Mouse (Mus musculus) thymus, postnatal 14 days (tissue): ENCODE results near the gene Itprid1.

Source experiments
- DNase-seq: peaks from one replicate; pipeline ENCODE4 v3.0.0; 2021

Itprid1 gene

GRCm38 (mm10) chr6:55901568-55902328, 65.1 kb downstream of the Itprid1 start:
- no peak for DNase-seq

- no peak for DNase-seq
These were observed 65.6 kb downstream of the Itprid1 start for GRCm38 (mm10) chr6:55902329-55902605.

DNA sequence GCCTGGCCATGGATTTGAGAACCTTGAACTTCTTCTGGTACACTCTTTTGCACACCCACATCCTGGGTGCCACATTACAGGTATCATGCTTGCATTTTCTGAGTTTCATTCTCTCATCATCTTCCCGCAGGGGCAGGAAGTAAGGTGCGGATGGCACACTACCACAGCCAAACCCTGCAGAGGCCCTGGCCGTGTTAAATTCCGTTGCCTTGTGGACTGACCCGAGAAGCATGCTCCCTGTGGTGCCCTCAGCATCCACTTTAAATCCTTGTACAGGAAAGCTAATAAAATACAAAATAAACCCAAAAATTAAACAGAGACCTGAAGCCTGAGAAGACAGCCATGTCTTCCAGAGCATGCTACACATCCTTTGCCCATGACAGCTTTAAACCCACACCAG, 82.5 kb downstream of the Itprid1 start:
- DNase-seq = no peak

- DNase-seq = no peak
These were observed 83.6 kb downstream of the Itprid1 start for GRCm38 (mm10) chr6:55920282-55920720.

DNA sequence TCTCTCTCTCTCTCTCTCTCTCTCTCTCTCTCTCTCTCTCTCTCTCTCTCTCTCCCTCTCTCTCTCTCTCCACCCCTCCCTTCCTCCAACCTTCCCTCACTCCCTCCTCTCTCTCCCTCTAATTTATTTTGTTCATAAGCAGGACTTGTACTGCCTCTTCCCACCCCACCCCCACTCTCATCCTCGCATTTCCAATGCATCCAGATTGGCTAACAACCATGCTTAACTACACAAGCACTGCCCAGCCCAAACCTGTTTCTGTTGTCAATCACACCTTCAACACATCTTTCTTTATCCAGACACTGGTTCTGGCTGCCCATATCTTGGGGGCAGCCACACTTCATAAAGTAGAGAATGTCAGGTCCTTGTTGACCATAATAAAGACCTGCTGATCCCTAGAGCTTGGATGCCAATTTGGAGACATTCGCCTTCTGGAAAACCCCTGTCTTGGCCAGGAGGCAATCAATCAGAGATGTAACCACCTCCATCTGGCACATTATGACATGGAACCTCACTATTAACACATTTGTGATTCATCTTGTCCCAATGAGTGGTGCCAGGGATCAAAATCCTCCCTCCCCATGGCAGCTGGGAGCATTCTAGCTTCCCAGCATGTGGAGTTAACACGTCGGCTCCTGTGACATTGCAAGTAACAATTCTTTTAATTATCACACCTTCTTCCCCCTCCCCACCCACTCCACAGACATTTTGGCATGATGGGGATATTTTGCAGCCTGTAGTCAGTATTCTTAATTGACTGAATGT, 84.4 kb downstream of the Itprid1 start:
- DNase-seq = no peak

DNA sequence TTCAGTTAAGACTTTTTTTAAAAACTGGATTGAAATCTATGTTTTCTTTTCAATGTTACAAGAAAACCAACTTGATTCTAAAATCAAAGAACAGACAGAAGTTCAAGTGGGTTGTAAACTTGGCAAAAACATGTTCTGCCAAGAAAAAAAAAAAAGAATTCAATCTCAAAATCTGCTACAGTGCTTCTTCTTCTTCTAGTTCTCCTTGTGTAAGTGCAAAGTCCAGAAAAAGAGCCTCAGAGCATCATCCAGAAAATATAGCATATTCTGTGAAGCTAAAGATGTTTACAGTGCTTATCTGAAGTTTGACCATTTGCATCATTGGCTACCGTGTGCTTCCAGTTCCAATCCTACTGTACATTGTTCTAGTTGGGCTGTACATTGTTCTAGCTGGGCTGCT, 108.0 kb downstream of the Itprid1 start:
- DNase-seq = no peak

DNA sequence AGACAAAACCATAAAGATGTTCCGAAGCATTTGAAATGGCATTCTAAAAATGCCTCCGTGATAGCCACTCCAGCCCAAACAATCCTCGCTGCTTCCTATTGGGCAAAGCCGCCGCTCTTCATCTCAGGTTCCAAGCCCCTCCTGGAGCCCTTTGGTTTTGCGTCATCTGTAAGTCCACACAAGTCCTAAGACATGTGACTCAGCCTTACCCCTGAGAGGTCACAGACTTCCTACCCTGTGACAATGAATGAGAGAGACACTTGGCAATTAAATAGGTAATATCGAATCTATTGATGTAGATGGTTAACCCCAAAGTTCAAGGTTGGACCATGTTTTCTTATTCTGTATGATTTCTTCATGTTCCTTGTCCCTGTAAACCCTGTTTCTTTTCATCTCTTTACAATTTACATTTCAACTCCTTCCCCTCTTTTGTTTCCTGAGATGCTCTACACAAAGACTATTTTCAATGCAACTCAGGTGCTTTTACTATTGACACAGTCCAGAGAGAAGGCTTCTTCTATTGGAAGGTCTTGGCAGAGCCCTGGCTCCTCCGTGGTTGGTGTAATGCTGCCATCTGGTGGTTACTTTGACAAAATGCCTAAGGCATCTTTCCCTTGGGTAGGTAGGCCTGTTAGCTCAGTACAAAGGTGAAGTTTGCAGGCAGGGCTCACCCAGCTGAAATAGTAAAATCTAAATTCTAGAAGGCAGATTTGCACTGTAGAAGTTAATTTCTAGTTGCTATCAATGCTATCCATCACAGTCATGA, 113.8 kb downstream of the Itprid1 start:
- DNase-seq = peak; percentile 6

- no peak for DNase-seq
These were observed 136.3 kb downstream of the Itprid1 start for GRCm38 (mm10) chr6:55972998-55973397.

- no peak for DNase-seq
These were observed 143.1 kb downstream of the Itprid1 start for GRCm38 (mm10) chr6:55979766-55980165.

- DNase-seq = no peak
These were observed 172.0 kb downstream of the Itprid1 start for GRCm38 (mm10) chr6:56008711-56009110.

DNA sequence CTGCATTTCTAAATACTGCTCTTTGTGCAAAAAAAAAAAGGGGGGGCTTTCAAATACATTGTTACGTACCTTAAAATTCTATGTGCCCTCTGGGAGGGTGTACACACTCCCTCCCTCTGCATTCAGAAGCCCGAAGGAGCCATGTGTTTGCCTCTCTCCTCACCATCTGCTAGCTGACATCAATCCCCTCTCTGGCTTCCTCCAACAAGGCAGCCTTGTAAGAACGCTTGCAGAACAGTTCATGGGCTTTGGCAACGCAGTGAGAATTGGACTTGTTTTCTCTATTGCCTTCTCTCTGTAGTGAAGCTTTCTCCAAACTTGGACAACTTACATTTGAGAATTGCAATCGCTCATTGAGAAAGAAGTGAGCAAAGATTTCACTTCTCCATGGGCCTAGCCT, 175.7 kb downstream of the Itprid1 start:
- DNase-seq = no peak

DNA sequence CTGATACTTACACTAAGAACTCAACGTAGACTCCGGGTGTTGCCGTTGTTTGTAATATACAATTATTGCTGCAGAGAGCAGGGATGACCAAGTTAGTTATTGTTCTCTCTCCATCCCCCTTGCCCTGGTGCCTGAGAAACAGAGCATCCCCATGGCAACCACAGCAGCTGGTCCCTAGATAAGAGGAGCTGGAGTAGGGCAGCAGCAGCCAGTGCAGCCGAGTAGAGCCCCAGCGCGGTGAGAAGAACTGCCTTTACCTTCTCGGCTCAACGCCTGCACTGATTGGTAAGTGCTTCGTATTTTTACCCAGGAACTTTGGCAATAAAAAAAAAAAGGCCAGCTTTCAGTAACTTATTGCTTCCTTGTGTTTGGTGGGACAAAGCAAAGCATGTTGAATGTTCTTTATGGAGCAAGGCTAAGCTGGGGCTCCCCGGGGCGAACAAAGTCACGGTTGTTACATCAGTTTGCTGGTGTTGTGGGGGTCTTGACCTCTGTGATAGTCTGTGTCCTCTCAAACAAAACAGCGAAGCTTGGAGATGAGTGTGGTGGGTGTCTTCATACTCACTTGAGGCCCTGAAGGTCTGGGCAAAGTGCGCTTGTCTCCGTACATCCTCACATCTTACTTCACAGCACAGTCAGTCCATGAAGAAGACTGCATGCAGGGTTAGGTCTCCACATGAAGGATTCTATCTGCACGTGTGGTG, 180.7 kb downstream of the Itprid1 start, which contains the start of gene Ppp1r17:
Gene Ppp1r17 (plus strand): TSS at position 207 of the 704 bp plus-strand sequence.
- DNase-seq = no peak

GRCm38 (mm10) chr6:56019632-56020031, 182.9 kb downstream of the Itprid1 start:
- DNase-seq = no peak

DNA sequence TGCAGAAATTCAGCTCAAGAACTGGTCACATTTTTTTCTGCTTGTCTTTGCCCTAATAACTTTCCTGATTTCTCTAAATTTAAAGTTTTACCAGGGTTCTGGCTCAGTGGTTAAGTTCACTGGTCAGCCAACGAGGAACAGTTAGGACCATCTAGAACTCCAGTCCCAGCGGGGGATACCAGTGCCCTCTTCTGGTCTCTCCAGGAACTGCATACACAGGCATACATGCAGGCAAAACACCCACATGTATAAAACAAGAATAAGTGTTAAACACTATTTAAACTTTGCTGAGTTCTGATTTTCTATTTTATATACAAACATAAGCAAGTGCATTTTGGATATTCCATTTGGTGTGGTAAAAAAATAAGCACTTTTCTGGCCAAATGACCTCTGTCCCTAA, 188.8 kb downstream of the Itprid1 start:
- DNase-seq = no peak

GRCm38 (mm10) chr6:56027318-56027717, 190.6 kb downstream of the Itprid1 start:
- no peak for DNase-seq

- no peak for DNase-seq
These were observed 191.3 kb downstream of the Itprid1 start for GRCm38 (mm10) chr6:56027966-56028365.
